Mouse (Mus musculus) lung, postnatal 0 days (tissue): ENCODE results near the gene Ndufaf7.

Experiments
- CTCF ChIP-seq: IDR thresholded peaks from 2 replicates; pipeline ENCODE4 v1.5.1; 2016; ENCODE audit warnings: antibody characterized with exemption, mild to moderate bottlenecking
- EP300 ChIP-seq: IDR thresholded peaks from 2 replicates; pipeline ENCODE4 v1.6.1; 2016; ENCODE audit warnings: antibody characterized with exemption, mild to moderate bottlenecking, control low read depth

- no peak for TF ChIP-seq CTCF
- no peak; the same call in 1 of the 2 replicates for TF ChIP-seq EP300
Measured at GRCm38 (mm10) chr17:78989015-78989414, 52.1 kb downstream of the Ndufaf7 start.
